Mouse (Mus musculus): ENCODE measurements around the gene Gm10153. TPM values are rescaled to one million over a fixed set of nuclear protein-coding genes. Genes with fewer than 3 reads are reported as not detected.

The Gm10153 gene
- polyA plus RNA-seq (2014; fragmentation: Illumina TruSeq; extraction: RNeasy Lipid Tissue Mini Kit (QIAGEN cat#74804); ENCODE audit: low read depth, low replicate concordance): not detected

DNA sequence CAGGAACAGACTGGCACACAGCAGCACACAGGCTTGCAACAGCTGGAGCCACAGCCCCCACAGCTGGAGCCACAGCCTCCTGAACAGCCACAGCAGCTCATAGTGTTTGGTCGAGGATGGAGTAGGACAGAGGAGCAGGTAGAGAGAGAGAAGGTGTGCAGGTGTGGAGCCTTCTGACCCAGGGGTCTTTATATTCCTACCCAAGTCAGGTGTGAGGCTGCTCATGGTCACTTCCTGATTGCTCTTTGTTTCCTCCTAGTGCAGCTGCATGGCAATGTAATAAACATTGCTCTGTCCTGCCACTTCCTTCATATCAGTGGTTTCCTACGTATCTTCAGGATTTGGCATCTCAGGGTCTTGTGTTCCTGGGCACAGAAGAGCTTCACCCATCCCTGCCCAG, at the start of gene Gm10153:
Gm10153 (minus strand) TSS at position 101 of the 400 bp plus-strand sequence.

DNA sequence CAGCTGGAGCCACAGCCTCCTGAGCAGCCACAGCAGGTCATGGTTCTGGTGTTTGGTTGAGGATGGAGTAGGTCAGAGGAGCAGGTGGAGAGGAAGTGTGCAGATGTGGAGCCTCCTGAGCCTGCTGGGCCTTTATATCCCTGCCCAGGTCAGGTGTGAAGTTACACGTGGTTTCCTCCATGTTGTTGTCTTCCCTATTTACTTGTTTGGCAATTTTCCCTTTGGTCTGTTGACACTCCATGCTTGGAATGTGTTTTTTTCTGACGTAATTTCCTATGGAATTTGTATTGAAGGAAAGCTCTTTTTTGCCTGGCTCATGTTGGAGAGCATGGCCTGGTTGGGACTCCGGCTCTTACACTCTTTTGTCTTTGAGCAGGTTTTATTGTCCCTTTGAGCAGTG, 39.7 kb upstream of the Gm10153 start, which contains the start of gene Krtap5-5:
Krtap5-5 (minus strand) TSS at position 101 of the 400 bp plus-strand sequence.

DNA sequence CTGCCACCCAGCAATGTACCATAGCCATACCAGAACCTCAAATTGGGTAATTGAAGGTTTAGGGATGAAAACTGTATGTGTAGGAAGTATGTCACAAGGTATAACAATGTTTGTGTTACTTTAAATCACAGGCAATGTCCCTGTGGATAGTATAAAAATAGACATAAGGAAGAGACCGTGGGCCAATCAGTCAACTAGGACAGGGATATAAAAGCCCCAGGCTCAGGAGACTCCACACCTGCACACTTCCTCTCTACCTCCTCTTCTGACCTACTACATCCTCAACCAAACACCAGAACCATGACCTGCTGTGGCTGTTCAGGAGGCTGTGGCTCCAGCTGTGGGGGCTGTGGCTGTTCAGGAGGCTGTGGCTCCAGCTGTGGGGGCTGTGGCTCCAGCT, 21.4 kb upstream of the Gm10153 start, which contains the start of gene Gm7579:
Gm7579 (plus strand) TSS at position 301 of the 400 bp plus-strand sequence.

DNA sequence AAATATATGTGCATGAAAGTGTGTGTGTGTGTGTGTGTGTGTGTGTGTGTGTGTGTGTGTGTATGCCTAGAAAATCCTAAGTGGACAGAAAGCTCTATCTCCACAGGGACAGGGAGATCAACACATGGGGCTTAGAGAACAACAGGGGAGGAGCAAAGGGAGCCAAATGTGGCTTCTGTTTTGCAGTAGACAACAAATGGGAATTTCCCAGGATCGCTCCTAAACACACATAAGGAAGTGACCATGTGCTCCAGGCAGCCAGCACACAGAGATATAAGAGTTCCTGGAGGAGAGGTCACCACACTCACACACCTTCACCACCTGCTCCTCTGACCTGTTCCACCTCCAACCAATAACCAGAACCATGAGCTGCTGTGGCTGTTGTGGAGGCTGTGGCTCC, 10.9 kb upstream of the Gm10153 start, which contains the start of gene Krtap5-3:
Krtap5-3 (plus strand) TSS at position 301 of the 400 bp plus-strand sequence.

GRCm38 (mm10) chr7:142175905-142176304, 14.3 kb downstream of the Gm10153 start, which contains the start of gene Krtap5-2:
TSS of gene Krtap5-2 (minus strand) at chr7:142176005.

GRCm38 (mm10) chr7:142165639-142166038, 24.6 kb downstream of the Gm10153 start, which contains the start of gene Gm4553:
TSS of gene Gm4553 (minus strand) at chr7:142165739.

GRCm38 (mm10) chr7:142157013-142157412, 33.2 kb downstream of the Gm10153 start, which contains the start of gene Gm29735:
TSS of gene Gm29735 (minus strand) at chr7:142157113.

GRCm38 (mm10) chr7:142144507-142144906, 45.7 kb downstream of the Gm10153 start, which contains the start of gene Gm45337:
TSS of gene Gm45337 (minus strand) at chr7:142144607.

Other genes with a start within 250 kb of the Gm10153 start
- gene Brsk2, start 240.6 kb downstream of the Gm10153 start, polyA plus RNA-seq (2014; fragmentation: Illumina TruSeq; extraction: RNeasy Lipid Tissue Mini Kit (QIAGEN cat#74804); ENCODE audit: low read depth, low replicate concordance): 2.9 TPM
- gene Mob2, start 129.3 kb downstream of the Gm10153 start, polyA plus RNA-seq (2014; fragmentation: Illumina TruSeq; extraction: RNeasy Lipid Tissue Mini Kit (QIAGEN cat#74804); ENCODE audit: low read depth, low replicate concordance): 5.6 TPM
- gene Dusp8, start 94.5 kb downstream of the Gm10153 start, polyA plus RNA-seq (2014; fragmentation: Illumina TruSeq; extraction: RNeasy Lipid Tissue Mini Kit (QIAGEN cat#74804); ENCODE audit: low read depth, low replicate concordance): 0.04 TPM
- not detected for gene Gm45618, start 69.7 kb downstream of the Gm10153 start, polyA plus RNA-seq (2014; fragmentation: Illumina TruSeq; extraction: RNeasy Lipid Tissue Mini Kit (QIAGEN cat#74804); ENCODE audit: low read depth, low replicate concordance)
- gene Gm39115, start 54.4 kb downstream of the Gm10153 start, polyA plus RNA-seq (2014; fragmentation: Illumina TruSeq; extraction: RNeasy Lipid Tissue Mini Kit (QIAGEN cat#74804); ENCODE audit: low read depth, low replicate concordance): not detected
- gene Gm45337, start 45.8 kb downstream of the Gm10153 start, polyA plus RNA-seq (2014; fragmentation: Illumina TruSeq; extraction: RNeasy Lipid Tissue Mini Kit (QIAGEN cat#74804); ENCODE audit: low read depth, low replicate concordance): not detected
- not detected for gene Gm29735, start 33.3 kb downstream of the Gm10153 start, polyA plus RNA-seq (2014; fragmentation: Illumina TruSeq; extraction: RNeasy Lipid Tissue Mini Kit (QIAGEN cat#74804); ENCODE audit: low read depth, low replicate concordance)
- not detected for gene Gm4553, start 24.6 kb downstream of the Gm10153 start, polyA plus RNA-seq (2014; fragmentation: Illumina TruSeq; extraction: RNeasy Lipid Tissue Mini Kit (QIAGEN cat#74804); ENCODE audit: low read depth, low replicate concordance)
- gene Krtap5-2, start 14.4 kb downstream of the Gm10153 start, polyA plus RNA-seq (2014; fragmentation: Illumina TruSeq; extraction: RNeasy Lipid Tissue Mini Kit (QIAGEN cat#74804); ENCODE audit: low read depth, low replicate concordance): not detected
- not detected for gene Krtap5-3, start 11.0 kb upstream of the Gm10153 start, polyA plus RNA-seq (2014; fragmentation: Illumina TruSeq; extraction: RNeasy Lipid Tissue Mini Kit (QIAGEN cat#74804); ENCODE audit: low read depth, low replicate concordance)
- gene Gm7579, start 21.5 kb upstream of the Gm10153 start, polyA plus RNA-seq (2014; fragmentation: Illumina TruSeq; extraction: RNeasy Lipid Tissue Mini Kit (QIAGEN cat#74804); ENCODE audit: low read depth, low replicate concordance): not detected
- not detected for gene Krtap5-5, start 39.6 kb upstream of the Gm10153 start, polyA plus RNA-seq (2014; fragmentation: Illumina TruSeq; extraction: RNeasy Lipid Tissue Mini Kit (QIAGEN cat#74804); ENCODE audit: low read depth, low replicate concordance)
- gene Gm40460, start 50.7 kb upstream of the Gm10153 start, polyA plus RNA-seq (2014; fragmentation: Illumina TruSeq; extraction: RNeasy Lipid Tissue Mini Kit (QIAGEN cat#74804); ENCODE audit: low read depth, low replicate concordance): not detected
- gene Gm2431, start 68.0 kb upstream of the Gm10153 start, polyA plus RNA-seq (2014; fragmentation: Illumina TruSeq; extraction: RNeasy Lipid Tissue Mini Kit (QIAGEN cat#74804); ENCODE audit: low read depth, low replicate concordance): not detected
- gene Gm4559, start 84.0 kb upstream of the Gm10153 start, polyA plus RNA-seq (2014; fragmentation: Illumina TruSeq; extraction: RNeasy Lipid Tissue Mini Kit (QIAGEN cat#74804); ENCODE audit: low read depth, low replicate concordance): not detected
- not detected for gene Krtap5-1, start 106.7 kb upstream of the Gm10153 start, polyA plus RNA-seq (2014; fragmentation: Illumina TruSeq; extraction: RNeasy Lipid Tissue Mini Kit (QIAGEN cat#74804); ENCODE audit: low read depth, low replicate concordance)
- not detected for gene Krtap5-4, start 113.2 kb upstream of the Gm10153 start, polyA plus RNA-seq (2014; fragmentation: Illumina TruSeq; extraction: RNeasy Lipid Tissue Mini Kit (QIAGEN cat#74804); ENCODE audit: low read depth, low replicate concordance)
- gene Ifitm10, start 183.4 kb upstream of the Gm10153 start, polyA plus RNA-seq (2014; fragmentation: Illumina TruSeq; extraction: RNeasy Lipid Tissue Mini Kit (QIAGEN cat#74804); ENCODE audit: low read depth, low replicate concordance): not detected
- not detected for gene Gm49369, start 192.3 kb upstream of the Gm10153 start, polyA plus RNA-seq (2014; fragmentation: Illumina TruSeq; extraction: RNeasy Lipid Tissue Mini Kit (QIAGEN cat#74804); ENCODE audit: low read depth, low replicate concordance)
- 11.5 TPM for gene Ctsd, start 197.6 kb upstream of the Gm10153 start, polyA plus RNA-seq (2014; fragmentation: Illumina TruSeq; extraction: RNeasy Lipid Tissue Mini Kit (QIAGEN cat#74804); ENCODE audit: low read depth, low replicate concordance)
- not detected for gene Syt8, start 244.5 kb upstream of the Gm10153 start, polyA plus RNA-seq (2014; fragmentation: Illumina TruSeq; extraction: RNeasy Lipid Tissue Mini Kit (QIAGEN cat#74804); ENCODE audit: low read depth, low replicate concordance)

Data from testis, adult 10 weeks (tissue).